Mouse (Mus musculus) MEL (cell line): Measurements from ENCODE around the gene Mtfp1. TPM values are rescaled to one million over a fixed set of nuclear protein-coding genes. Genes with fewer than 3 reads are reported as not detected.

Experiments used
- DNase-seq: peaks from one replicate; pipeline ENCODE4 v3.0.0; 2011; ENCODE audit warnings: low read depth, low spot score
- H3K27ac ChIP-seq: 2 replicates; pipeline ENCODE4 v1.5.1; 2012; ENCODE audit warnings: low read depth, mild to moderate bottlenecking, control low read depth, low read length, moderate library complexity; ENCODE audit not compliant: control insufficient read depth
- H3K27me3 ChIP-seq, 2 experiments: fragments of 150-350 bp in 1 of 2; sonication (generic) in 1 of 2; 2 replicates each; pipeline ENCODE4 v1.6.1; 2012; ENCODE audit warnings: low read length in 2 of 2, mild to moderate bottlenecking in 2 of 2, improper control_type of control experiment in 1 of 2, moderate library complexity in 1 of 2; ENCODE audit not compliant: insufficient read depth in 2 of 2, control insufficient read depth in 1 of 2
- H3K36me3 ChIP-seq, 2 experiments: 2 replicates each; pipeline ENCODE4 v1.6.1; 2012 to 2014; ENCODE audit warnings: low read length in 2 of 2, improper control_type of control experiment in 1 of 2, inconsistent platforms in 1 of 2, mild to moderate bottlenecking in 1 of 2; ENCODE audit not compliant: insufficient read depth in 2 of 2, control insufficient read depth in 1 of 2
- H3K4me1 ChIP-seq, 2 experiments: fragments of 150-350 bp in 1 of 2; sonication (generic) in 1 of 2; 2 replicates each; pipeline ENCODE4 v1.6.1; 2012; ENCODE audit warnings: low read length in 2 of 2, improper control_type of control experiment in 1 of 2, mild to moderate bottlenecking in 1 of 2; ENCODE audit not compliant: insufficient read depth in 2 of 2, control insufficient read depth in 1 of 2
- H3K4me3 ChIP-seq, 2 experiments: fragments of 150-350 bp in 1 of 2; sonication (generic) in 1 of 2; 2 replicates each; pipeline ENCODE4 v1.5.1; 2012; ENCODE audit warnings: low read depth in 2 of 2, low read length in 2 of 2, mild to moderate bottlenecking in 2 of 2, moderate library complexity in 2 of 2, control low read depth in 1 of 2, improper control_type of control experiment in 1 of 2; ENCODE audit not compliant: control insufficient read depth in 1 of 2, insufficient read depth in 1 of 2
- H3K79me2 ChIP-seq: 2 replicates; pipeline ENCODE4 v1.6.1; 2012; ENCODE audit warnings: mild to moderate bottlenecking, low read length, moderate library complexity; ENCODE audit not compliant: control insufficient read depth, poor library complexity, insufficient read depth
- H3K9ac ChIP-seq: 2 replicates; pipeline ENCODE4 v1.6.1; 2012; ENCODE audit warnings: low read depth, mild to moderate bottlenecking, control low read depth, low read length, moderate library complexity; ENCODE audit not compliant: control insufficient read depth, poor library complexity, severe bottlenecking
- H3K9me3 ChIP-seq: fragments of 150-350 bp; sonication (generic); replicated peaks from 2 replicates; pipeline ENCODE4 v1.6.1; 2012; ENCODE audit warnings: mild to moderate bottlenecking, low read length, improper control_type of control experiment, moderate library complexity; ENCODE audit not compliant: insufficient read depth
- BHLHE40 ChIP-seq: IDR thresholded peaks from 2 replicates; pipeline ENCODE4 v1.6.1; 2012; ENCODE audit warnings: low read depth, mild to moderate bottlenecking, inconsistent platforms, low read length, improper control_type of control experiment, borderline replicate concordance
- CHD2 ChIP-seq: IDR thresholded peaks from 2 replicates; pipeline ENCODE4 v1.6.1; 2011; ENCODE audit warnings: low read length, improper control_type of control experiment
- CTCF ChIP-seq, 3 experiments: IDR thresholded peaks in 2 of 3; conservative IDR thresholded peaks in 1 of 3; 2 replicates each; pipeline ENCODE4 v1.5.1; 2011 to 2012; ENCODE audit warnings: low read length in 3 of 3, low read depth in 2 of 3, mild to moderate bottlenecking in 2 of 3, improper control_type of control experiment in 1 of 3, inconsistent platforms in 1 of 3, mixed read lengths in 1 of 3, moderate library complexity in 1 of 3; ENCODE audit not compliant: control insufficient read depth in 1 of 3, insufficient read depth in 1 of 3, poor library complexity in 1 of 3, severe bottlenecking in 1 of 3
- EP300 ChIP-seq, 2 experiments: IDR thresholded peaks; 2 replicates each; pipeline ENCODE4 v1.6.1; 2011; ENCODE audit warnings: improper control_type of control experiment in 2 of 2, low read length in 2 of 2, low read depth in 1 of 2, mild to moderate bottlenecking in 1 of 2
- ETS1 ChIP-seq: IDR thresholded peaks from 2 replicates; pipeline ENCODE4 v1.6.1; 2012; ENCODE audit warnings: low read depth, mild to moderate bottlenecking, inconsistent platforms, low read length, improper control_type of control experiment, moderate library complexity
- GABPA ChIP-seq: IDR thresholded peaks from 2 replicates; pipeline ENCODE4 v1.6.1; 2012; ENCODE audit warnings: low read depth, mild to moderate bottlenecking, inconsistent platforms, low read length, improper control_type of control experiment, moderate library complexity
- KAT2A ChIP-seq: conservative IDR thresholded peaks from 2 replicates; pipeline ENCODE4 v1.6.1; 2012; ENCODE audit warnings: low read depth, low read length, improper control_type of control experiment, inconsistent platforms
- MEF2A ChIP-seq: IDR thresholded peaks from 2 replicates; pipeline ENCODE4 v1.6.1; 2014; ENCODE audit warnings: low read depth, mild to moderate bottlenecking, inconsistent platforms, low read length, improper control_type of control experiment; ENCODE audit not compliant: poor library complexity, insufficient replicate concordance, severe bottlenecking; ENCODE audit errors: extremely low read depth
- MYB ChIP-seq: IDR thresholded peaks from 2 replicates; pipeline ENCODE4 v1.6.1; 2011; ENCODE audit warnings: mild to moderate bottlenecking, low read depth, low read length, improper control_type of control experiment
- MYC ChIP-seq: IDR thresholded peaks from 2 replicates; pipeline ENCODE4 v1.6.1; 2011; ENCODE audit warnings: low read depth, mild to moderate bottlenecking, low read length, improper control_type of control experiment, moderate library complexity
- NELFE ChIP-seq: IDR thresholded peaks from 2 replicates; pipeline ENCODE4 v1.6.1; 2011; ENCODE audit warnings: low read depth, low read length, improper control_type of control experiment
- RCOR1 ChIP-seq: IDR thresholded peaks from 2 replicates; pipeline ENCODE4 v1.6.1; 2012; ENCODE audit warnings: low read depth, mild to moderate bottlenecking, inconsistent platforms, low read length, improper control_type of control experiment
- UBTF ChIP-seq: IDR thresholded peaks from 2 replicates; pipeline ENCODE4 v1.6.1; 2012; ENCODE audit warnings: low read depth, mild to moderate bottlenecking, inconsistent platforms, low read length, improper control_type of control experiment, moderate library complexity, borderline replicate concordance; ENCODE audit not compliant: insufficient read depth
- ZMIZ1 ChIP-seq: IDR thresholded peaks from 2 replicates; pipeline ENCODE4 v1.6.1; 2012; ENCODE audit warnings: low read depth, mild to moderate bottlenecking, inconsistent platforms, low read length, improper control_type of control experiment, moderate library complexity
- ZNF384 ChIP-seq: IDR thresholded peaks from 2 replicates; pipeline ENCODE4 v1.6.1; 2012; ENCODE audit warnings: low read depth, mild to moderate bottlenecking, inconsistent platforms, low read length, improper control_type of control experiment
- polyA plus RNA-seq, 2 experiments: library from polyadenylated mRNA; stranded (reverse) in 1 of 2; unstranded in 1 of 2; fragments of >175 nt in 1 of 2; fragments of >200 nt in 1 of 2; gene quantifications; 2 replicates each; pipeline versions ENCODE4 v1.2.1 to v1.2.4; 2012; ENCODE audit warnings: low replicate concordance in 2 of 2, low read depth in 1 of 2; ENCODE audit not compliant: insufficient read length in 2 of 2, insufficient read depth in 1 of 2, missing spikeins in 1 of 2
- total RNA-seq: library from RNA; depleted of rRNA; stranded (reverse); fragments of 300-350 nt; gene quantifications from 2 replicates; pipeline ENCODE4 v1.2.3, GENCODE M21; 2012

Mtfp1 gene
- total and polyA plus RNA-seq, 3 experiments, result 70.5 to 84.8 TPM; not detected in 1

DNA sequence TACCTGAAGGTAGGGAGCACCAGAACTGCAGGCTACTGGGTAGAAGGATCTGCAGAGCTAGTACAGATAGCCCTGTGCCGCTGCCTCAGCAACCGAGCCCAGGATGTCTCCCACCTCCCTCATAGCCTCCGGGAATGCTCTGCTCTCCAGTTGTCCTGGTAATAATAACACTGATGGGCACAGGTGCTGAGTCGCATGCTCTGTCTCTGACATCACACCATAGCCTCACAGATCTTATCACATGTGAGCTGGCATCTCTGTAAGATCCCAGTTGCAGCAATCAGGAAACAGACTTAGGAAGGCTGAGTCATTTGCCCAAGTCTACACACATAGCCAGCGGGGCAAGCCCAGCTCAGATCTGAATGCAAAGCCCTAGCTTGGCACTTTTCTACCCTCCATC, 6.6 kb upstream of the Mtfp1 start:
- H3K36me3 ChIP-seq, result peaks cover 0 to 3% of the 10 kb centered on the region in 2 experiments; a peak in 1 of 4 replicates
- TF ChIP-seq RCOR1 (no peak), KAT2A (no peak)
- TF ChIP-seq, all 39 proteins: peak for 0

DNA sequence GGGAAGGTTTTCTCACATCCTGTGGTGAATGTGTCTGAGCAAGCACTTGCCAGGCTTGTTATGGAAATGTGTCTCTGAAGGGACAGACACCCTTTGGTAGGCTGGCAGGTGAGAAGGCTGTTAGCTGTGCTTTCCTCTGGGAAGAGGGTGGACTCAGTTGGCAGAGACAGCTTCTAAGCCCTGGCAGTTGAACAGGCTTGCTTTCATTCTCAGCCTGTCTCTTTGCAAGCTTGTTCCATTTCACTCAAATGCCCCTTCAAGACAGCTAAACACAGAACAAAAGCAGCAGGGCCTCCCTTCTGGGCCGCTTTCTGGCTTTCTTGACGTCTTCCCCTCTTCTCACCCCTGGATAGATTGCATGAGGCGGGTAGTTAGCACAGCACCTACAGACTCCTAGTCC, 4.2 kb upstream of the Mtfp1 start:
- no peak overlapping the region for H3K9ac ChIP-seq

More for the DNA sequence above, 6.6 kb upstream of the Mtfp1 start:
- Histone ChIP-seq H3K4me3 (no peak overlapping the region), H3K4me1 (peaks cover 0 to 4% of the 10 kb centered on the region in 2 experiments; a peak in 2 of 4 replicates), H3K9me3 (no peaks in the 10 kb centered on the region), H3K79me2 (peaks cover 4% of the 10 kb centered on the region; the same call in 1 of the 2 replicates), H3K27ac (no peak overlapping the region), H3K27me3 (no peaks in the 10 kb centered on the region), H3K9ac (no peak overlapping the region)
- DNase-seq, result no peak

DNA sequence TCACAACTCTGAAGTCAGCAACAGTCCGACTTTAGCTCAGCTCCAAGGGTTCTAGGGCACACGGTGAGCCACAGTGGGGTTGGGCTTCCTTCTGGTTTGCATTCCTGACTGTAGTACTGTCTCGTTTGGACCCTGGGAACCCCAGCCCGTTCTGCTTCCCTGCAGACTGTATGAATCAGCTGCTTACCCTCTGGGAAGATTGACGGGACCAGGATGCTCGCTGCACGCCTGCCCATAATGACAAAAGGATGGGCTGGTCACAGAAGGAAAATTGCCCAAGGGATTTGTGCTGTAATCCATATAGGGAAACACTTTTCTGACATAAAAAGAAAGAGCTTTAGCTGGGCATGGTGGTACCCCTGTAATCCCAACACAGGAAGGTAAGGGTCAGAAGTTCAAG, 3.6 kb upstream of the Mtfp1 start:
- H3K9ac ChIP-seq, result no peak overlapping the region
- H3K4me3 ChIP-seq, result no peak overlapping the region
- H3K4me1 ChIP-seq, result peaks cover 0 to 7% of the 10 kb centered on the region in 2 experiments; a peak in 2 of 4 replicates
- no peak for DNase-seq
- peaks cover 8% of the 10 kb centered on the region for H3K79me2 ChIP-seq
- H3K36me3 ChIP-seq, result peaks cover 0 to 6% of the 10 kb centered on the region in 2 experiments; a peak in 1 of 4 replicates
- H3K27me3 ChIP-seq, result no peaks in the 10 kb centered on the region
- H3K9me3 ChIP-seq, result no peaks in the 10 kb centered on the region
- TF ChIP-seq CTCF (IDR thresholded peaks at IDR 0.05 in 2 of 3, conservative IDR thresholded peaks at IDR 0.05 in 1 of 3; ENCODE audit: control insufficient read depth in 1 of 3, insufficient read depth in 1 of 3, low read depth in 2 of 3, low read length in 3 of 3, poor library complexity in 1 of 3, severe bottlenecking in 1 of 3), result no peak
- TF ChIP-seq MYB, result no peak
- no peak for TF ChIP-seq BHLHE40
- no peak for TF ChIP-seq CHD2
- TF ChIP-seq MYC, result no peak
- TF ChIP-seq NELFE, result no peak
- TF ChIP-seq MEF2A, result no peak
- TF ChIP-seq EP300 (IDR thresholded peaks at IDR 0.05; ENCODE audit: low read depth in 1 of 2, low read length in 2 of 2), result no peak
- TF ChIP-seq UBTF, result no peak
- no peak for TF ChIP-seq ZNF384
- no peak for TF ChIP-seq ZMIZ1
- no peak for TF ChIP-seq GABPA
- no peak overlapping the region for H3K27ac ChIP-seq

More for the DNA sequence above, 4.2 kb upstream of the Mtfp1 start:
- Histone ChIP-seq H3K4me3 (no peak overlapping the region), H3K9me3 (no peaks in the 10 kb centered on the region), H3K79me2 (peaks cover 8% of the 10 kb centered on the region), H3K4me1 (peaks cover 0 to 4% of the 10 kb centered on the region in 2 experiments; a peak in 2 of 4 replicates), H3K27ac (no peak overlapping the region), H3K27me3 (no peaks in the 10 kb centered on the region), H3K36me3 (peaks cover 0 to 3% of the 10 kb centered on the region in 2 experiments; a peak in 1 of 4 replicates)
- no peak for DNase-seq
- TF ChIP-seq ETS1, result no peak
- no peak for TF ChIP-seq ZMIZ1
